Mouse (Mus musculus) testis, postnatal 10 days (tissue): ENCODE measurements around the gene Ptger1.

Experiments
- DNase-seq: peaks from one replicate; pipeline ENCODE4 v3.0.0; 2021; ENCODE audit warnings: low spot score

Gene Ptger1

DNA sequence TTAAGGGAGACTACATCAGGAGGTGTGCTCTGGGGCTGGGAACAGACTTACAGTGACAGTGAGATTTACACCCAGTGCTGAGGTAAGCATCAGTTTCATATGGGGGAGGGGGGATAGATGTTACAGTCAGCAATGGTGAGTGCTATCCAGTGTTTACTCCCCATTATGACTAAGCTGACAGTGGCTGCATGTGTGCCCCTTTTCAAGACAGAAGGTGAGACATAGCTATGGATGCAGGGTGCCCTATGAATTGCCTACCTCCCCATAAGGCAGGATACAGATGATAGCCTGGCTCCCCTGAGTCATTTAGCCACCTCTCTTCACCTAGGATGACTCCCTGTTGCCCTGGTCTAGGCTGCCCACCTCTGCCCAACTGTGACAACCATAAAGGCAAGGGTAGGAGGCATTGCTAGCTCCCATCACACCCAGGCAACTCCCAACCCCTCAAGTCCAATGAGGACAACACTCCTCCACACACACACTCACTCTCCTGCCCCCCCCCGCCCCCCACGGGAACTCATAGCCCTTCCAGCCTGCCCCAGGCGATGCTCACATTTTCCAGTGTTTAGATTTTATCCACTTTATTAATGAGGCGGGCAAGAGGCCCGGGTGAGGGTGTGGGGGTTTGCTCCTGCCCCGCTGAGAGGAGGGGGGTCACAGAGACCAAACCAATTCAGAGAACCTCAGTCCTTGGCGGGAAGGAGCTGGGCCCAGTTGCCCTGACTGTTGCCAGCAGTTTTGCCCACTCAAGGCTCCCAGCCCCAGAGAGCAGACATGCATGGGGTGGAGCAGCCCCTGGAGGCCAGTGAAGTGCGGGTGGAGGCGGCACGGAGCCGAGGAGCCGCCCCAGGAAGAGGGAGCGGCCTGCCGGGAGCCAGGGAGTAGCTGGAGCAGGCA is at the start of gene Ptger1:
TSS of gene Ptger1 (plus strand) at position 710 of the 897 bp plus-strand sequence.
- no peak for DNase-seq

DNA sequence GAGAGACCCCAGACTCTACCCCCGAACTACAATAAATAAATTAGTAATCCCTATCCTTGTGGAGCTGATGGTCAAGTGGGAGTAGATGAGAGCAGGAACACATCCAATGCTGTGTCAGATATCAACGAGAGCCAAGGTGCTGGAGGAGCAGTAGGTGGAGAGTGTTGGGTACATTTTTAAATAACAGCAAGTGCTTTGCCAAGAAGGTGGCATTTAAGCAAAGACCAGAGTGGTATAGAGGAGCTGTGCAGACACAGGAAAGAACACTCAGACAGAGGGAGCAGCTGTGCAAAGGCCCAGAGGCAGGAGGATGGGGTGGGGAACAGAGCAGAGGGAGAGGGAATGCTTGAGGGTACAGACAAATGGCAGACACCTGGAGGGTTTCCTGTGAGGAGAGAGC is 49.4 kb upstream of the Ptger1 start:
- DNase-seq, result no peak

DNA sequence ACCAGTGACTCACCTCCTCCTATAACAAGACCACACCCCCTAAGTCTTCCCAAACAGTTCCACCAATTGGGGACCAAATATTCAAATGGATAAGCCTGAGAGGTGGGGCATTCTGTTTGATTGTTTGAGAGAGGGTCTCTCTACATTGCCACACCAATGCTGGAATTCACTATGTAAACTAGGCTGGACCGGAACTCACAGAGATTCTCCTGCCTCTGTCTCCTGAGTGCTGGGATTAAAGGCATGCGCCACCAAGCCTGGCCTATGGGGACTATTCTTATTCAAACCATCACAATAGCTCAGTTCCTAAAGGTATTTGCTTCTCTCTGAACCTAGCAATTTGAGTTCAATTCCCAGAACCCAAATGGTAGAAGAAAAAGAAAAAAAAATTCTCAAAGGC is 47.9 kb upstream of the Ptger1 start:
- no peak for DNase-seq

DNA sequence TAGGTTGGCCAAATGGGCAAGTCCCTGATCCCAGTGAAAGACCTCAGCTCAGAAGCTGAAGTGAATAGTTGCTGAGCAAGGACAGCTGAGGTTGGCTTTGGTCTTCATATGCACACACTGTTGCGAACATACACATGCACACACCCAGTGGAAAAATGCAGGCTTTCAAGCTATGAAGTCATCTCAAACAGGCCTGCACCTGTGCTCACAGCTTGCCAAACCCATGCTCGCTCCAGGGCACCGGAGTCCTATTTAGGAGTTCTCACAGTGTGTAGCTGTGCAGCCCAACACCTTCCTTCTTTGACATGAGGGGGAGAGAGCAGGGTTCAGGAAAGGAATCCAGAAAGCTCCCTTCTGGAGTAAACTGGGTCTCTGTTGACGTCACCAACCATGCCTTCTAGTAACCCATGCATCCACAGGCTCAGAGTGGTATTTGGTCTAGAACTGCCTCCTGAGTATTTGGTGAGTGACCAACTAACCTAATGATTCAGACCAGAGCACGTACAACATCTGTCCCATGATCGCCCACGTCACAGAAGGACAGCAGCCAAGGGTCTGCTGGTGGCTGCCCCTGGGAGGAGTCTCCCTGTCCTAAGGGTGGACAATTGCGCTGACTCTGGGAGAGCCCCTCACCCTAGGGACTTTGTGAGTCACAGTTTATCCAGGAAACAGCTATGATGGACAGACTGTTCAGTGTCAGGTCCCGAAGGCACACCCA is 46.8 kb upstream of the Ptger1 start:
- DNase-seq, result no peak

DNA sequence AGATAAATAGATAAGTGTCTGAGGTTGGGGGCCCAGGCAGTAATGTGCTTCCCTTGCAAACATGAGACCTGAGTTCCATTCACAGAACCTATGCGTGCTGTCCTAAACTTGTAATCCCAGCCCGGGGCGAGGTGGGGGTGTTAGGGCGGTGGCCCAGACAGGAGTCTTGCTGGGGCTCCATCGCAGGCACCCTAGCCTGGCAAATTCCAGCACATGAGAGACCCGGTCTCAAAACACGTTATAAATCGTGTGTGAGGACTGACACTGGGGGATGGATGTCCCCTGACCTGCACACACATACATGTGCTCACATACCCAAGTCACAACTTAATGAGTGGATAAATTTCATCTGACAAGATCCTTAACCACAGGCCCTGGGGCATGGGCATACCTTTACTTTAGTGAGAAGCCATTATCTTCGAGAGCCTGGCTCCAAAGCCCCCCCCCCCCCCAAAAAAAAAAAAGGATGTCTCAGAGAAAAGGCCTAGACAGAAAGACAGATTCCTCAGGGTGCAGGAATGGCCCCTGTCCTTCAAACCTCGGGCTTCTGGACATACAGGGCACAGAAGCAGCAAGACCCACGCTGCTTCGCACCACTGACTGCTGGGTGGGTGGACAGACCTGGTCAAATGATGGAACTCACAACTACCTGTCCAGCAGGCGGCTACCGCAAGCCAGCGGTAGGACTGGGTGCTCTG is 44.6 kb upstream of the Ptger1 start:
- DNase-seq, result no peak

DNA sequence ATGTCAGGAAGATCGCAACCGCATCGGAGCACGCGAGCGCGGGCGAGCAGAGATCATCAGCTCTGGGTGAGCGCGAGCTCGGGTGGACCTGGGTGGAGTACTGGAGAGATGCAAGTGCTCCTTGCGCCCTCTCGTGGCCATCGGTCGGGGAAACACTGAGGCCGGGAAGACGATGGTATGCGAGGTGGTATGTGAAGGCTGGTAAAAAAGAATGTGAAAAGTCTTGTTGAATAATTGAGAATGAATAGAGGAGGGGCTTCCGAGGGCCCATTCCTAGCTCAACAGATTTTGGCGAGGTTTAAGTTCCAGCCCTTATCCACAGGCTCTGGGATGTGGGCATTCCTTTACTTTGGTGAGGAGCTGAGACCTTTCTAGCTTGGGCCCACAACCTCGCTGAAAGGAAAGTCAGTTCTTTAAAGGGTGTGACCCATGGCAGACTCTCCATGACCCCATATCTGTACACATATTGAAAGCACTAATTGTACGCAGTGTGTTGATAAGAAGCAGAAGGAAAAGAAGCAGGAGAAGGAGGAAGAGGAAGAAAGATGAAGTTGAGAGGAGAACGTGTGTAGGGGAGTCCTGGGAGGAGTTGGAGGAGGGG is 44.0 kb upstream of the Ptger1 start:
- DNase-seq, result peak; percentile 95

DNA sequence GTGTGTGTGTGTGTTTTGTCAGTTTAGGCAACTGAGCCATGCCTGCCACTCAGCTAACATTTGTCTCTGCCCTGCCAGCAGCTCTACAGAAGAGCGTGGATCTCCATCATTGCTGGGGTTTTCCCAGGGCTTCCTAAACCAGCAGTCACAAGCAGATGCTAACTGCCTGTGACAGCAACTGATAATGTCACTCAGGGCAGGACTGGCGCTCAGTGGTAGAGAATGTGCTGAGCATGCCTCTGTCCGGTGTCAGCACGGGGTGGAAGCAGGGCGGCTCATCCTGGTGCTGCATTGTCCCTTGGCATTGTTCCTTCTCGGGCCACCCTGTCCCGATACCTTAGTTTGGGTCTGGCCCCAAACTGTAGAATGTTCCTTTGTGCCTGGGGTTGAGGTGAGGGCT is 42.9 kb upstream of the Ptger1 start:
- DNase-seq, result no peak

DNA sequence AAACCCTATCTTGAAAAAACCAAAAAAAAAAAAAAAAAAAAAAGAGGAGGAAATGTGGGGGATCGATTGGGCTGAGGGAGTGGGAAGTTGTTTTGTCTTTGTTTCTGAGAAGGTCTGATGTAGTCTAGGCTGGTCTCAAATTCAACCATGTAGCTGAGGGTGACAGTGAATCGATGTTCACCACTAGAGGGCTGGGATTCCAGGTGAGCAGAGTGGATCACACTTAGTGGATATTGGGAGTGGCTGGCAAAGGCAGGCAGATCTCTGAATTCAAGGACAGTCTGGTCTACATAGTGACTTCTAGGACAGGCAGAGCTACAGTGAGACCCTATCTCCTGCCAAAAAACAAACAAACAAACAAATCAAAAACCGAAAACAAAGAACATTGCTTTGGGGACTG is 41.7 kb upstream of the Ptger1 start:
- DNase-seq, result no peak

DNA sequence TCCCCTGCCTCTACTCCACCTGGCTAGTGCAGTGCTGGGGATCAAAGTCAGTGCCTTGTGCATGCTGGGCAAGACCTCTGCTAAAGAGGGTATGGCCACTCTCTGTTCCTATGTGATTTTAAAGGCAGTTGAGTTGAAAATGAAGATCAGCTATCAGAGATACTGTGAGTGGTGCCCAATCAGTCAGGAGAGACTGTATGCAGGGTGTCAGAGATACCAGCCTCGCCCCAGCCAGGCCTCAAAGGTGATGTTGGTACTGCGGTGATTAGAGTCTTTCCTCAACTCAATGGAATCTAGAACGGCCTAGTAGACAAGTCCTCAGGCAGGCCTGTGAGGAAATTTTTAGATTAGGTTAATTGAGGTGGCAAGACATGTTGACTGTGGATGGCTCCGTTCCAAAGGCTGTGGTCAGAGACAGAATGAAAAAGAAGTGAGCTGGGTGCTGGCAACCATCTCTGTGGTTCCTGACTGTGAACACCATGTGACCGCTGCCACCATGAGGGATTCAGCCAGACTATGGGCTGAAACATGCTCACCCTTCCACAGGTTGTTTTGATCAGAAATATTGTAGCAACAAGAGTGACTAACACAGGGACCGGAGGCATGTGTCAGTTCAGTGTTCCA is 40.7 kb upstream of the Ptger1 start:
- DNase-seq, result no peak

DNA sequence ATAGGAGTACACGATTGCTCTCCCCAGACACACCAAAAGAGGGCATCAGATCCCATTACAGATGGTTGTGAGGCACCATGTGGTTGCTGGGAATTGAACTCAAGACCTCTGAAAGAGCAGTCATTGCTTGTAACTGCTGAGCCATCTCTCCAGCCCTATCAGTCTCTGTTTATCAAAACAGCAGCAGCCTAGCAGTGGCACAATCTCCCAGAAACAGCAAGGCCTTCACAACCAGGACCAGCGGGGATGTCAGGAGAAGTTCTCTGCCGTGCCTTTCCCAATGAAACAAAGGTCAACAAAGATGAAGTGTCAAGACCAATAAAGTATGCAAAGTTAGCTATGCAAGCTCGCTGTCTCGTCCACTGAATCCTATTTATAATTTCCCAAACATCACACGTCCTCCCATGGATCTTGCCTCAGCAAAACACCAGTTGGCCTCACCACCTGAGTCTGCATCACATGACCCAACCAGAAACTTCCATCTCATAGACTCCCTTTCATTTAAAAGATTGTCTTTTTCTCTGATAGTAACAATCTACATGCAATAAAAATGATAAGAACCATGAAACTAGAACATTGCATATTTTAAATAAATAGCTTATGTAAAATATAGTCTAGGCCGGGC is 34.3 kb upstream of the Ptger1 start:
- DNase-seq, result no peak

DNA sequence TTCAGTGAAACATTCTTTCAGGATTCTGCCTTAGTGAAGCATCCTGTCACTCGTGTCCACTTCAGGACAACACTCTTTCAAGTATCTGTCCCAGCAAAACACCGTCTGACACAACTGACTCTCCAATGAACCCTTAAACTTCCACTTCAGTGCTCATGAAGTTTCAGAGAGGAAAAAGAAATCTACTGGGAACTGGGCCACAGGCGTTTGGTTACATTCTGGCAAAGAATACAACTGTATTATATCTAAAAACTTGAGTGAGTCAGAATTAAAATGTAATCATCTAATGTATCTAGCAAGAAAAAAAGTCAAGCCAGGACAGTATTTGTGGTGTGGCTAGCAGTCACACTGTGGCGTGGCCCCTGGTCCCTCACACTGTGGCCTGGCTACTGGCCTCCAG is 27.6 kb upstream of the Ptger1 start:
- DNase-seq, result no peak

DNA sequence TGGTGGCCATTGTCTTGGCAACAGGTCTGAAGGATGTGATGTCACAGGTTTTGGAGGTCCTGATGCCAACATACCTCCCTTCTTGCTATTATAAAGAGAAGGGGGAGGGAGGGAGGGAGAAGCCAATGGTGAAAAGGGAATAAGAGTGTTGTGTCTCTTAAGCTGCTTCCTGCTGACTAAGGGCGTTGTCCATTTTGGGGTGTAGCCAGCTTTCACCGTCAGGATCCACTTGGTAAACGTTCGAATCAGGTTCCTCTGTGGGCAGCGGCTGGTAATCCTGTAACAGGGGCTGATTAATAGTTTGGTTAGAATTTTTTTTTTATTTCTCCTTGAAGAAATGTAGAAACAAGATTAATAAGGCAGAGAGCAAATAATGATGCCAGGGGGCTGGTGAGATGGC is 26.8 kb upstream of the Ptger1 start:
- DNase-seq, result no peak

DNA sequence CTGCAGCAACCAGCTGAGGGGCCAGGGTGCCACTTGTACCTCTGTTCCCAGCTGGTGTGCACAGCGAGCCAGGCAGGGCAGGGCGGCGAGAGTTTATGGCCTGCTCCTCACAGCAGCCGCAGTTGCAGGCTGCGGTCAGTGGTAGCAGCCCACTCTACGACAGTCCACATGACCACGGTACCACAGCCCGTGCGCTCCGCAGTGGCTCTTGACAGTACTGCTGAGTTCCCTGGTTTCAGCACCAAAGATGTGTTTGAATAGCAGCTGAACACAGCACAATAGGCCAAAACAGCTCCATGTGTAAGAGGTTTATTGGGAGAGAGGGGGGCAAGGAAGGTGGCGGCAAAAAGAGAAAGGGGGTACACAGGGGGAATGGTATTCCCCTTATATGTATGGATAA is 19.0 kb upstream of the Ptger1 start:
- no peak for DNase-seq

DNA sequence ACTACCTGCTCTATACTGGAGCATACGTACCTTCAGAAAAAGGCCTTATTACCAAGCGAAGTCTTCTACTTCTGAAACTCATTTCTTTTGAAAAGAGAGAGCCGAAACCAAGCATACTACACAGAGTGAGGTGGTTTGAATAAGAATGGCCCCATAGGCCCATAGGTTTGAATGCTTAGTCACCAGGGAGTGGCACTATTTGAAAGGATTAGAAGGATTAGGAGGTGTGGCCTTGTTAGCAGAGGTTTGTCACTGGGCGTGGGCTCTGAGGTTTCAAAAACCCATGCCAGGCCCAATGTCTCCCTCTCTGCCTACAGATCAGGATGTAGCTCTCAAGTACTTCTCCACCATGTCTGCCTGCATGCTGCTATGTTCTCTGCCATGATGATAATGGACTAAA is 18.4 kb upstream of the Ptger1 start:
- no peak for DNase-seq

DNA sequence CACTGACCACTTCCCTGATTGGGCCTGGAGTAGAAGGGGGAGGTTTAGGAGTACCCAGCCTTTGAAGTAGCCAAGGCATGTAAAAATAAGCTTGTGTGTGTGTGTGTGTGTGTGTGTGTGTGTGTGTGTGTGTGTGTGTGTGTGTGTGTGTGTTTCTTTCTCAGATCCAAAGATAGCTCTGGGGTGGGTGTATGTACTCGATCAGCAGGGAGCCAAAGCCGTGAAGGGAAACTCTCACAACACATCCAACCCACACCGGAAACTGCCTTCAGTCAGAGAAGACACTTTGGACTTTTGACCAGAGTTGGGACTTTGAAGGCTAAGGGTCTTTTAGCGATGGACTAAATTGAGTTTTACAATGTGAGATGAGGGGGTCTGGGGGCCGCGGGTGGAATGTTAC is 16.8 kb upstream of the Ptger1 start:
- DNase-seq, result no peak

DNA sequence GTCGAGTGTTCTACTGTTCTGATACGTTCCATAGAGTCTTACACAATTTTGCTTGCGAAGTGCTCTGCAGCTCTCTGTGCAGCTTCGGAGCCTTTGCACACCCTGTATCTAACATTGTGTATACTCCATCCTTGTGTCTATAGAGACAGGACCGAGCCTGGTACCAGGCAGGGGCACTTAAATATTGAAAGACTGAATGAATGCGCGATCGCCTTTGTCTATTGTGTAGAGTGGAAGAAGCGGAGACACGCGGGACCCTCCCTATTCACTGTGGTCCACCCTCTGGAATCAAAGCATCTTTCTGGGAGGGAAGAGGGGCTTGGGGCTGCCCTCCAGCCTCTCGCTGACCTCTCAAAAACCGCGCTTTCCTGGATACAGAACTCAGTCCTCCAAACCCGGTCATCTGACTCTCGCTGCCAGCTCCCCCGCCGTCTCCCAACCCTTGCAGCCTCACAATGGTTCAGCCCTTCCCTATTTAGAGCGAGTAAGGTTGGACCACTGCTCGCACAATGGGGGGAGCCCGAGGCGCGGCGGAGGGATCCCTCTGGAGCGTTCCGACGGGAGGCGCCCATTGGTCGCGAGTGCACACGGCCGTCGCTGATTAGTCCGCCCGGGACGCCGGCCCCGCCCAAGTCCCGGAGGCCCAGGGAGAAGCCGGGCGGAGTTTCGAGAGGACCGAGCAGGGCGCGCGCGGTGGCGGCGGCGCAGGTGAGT is 14.3 kb upstream of the Ptger1 start, which contains the start of gene Gipc1:
TSS of gene Gipc1 (plus strand) at position 648 of the 714 bp plus-strand sequence.
- peak; percentile 93 for DNase-seq

DNA sequence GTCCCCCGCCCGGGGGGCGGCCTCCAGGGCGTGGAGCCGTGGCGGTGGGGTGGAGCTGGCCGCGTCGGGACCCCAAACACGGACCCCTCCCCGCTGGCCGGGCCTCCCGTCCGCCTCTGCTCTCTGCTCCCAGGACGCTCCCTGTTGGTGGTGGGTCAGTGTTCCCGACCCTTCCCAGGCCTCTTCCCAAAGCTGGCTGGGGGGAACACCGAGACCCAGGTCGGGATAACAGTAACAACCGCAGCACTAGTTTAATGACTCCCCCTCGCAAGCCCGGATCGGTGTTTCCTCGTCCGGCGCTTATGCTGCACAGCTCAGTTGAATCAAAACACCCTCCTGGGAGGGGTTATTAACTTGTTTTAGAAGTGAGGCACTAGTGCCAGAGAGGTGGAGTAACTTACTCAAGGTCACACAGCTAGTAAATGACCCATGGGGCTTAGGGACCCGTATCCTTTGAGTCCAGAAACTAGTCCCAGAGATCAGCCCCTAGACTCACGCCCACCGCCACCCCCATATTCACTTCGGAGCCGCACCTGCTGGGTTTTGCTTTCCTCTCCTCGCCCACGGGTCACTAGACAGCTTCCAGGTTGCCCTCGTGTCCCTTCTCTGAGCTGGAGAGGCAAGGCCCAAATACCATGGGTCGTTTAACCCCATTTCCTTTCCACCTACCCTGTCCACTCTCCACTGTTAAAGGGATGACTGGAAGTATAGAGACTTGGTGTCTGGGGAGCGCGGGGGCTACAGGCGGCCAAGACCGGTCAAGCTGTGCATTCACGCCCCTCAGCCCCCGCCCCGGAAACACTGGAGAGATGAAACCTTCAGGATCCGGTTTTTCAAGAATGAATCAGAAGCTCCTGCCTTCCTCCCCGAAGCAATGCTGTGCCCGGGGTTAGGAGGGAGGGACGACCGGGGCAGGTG is 13.5 kb upstream of the Ptger1 start:
- peak; percentile 57 for DNase-seq

DNA sequence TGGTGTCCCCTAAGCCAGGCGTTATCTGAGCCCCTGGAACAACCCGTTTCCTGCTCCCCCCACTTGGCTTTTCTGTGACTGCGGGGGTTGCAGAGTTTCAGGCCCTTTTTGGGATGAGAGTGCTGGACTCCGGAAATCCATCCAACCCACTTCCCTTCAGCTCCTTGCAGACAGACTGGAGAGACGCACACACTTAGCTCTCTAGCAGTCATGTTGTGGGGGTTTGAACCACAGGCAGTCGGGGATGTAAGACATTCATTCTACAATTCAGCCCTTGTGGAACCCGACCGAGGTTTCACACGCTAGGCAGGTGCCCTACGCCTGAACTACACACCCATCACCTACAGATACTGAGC is 12.8 kb upstream of the Ptger1 start:
- DNase-seq, result no peak

DNA sequence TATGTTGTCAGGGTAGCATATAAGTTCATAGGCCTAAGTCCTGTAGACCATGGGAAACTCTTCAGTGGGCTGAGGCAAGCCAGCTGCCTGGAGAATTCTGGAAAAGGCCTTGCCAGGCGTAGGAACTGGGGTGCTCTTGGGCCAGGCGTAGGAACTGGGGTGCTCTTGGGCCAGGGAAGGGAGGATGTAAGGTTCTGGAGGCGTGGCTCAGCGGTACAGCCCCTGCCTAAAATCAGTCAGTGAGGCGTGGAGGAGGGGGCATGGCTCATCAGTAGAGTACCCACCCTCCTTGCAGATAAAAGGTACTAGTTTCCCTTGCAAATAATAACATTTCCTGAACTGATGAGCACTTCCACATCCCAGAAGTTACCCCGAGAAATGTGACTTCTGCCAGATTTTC is 11.8 kb upstream of the Ptger1 start:
- peak; percentile 33 for DNase-seq

DNA sequence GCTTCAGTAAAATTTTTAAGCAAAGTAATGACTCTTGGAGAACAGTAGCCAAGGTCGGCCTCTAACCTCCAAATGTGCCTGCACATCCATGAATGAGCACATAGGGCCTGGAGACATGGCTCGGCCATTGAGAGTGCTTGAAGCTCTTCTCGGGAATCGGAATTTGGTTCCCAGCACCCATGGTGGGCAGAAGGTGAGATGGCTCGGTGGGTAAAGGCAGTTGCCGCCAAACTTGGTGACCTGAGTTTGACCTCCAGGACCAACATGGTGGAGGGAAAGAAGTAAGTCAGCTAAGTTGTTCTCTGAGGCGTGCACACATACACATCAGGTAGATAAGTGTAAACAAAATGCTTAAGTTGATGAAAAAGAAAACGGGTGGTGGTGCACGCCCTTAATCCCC is 10.4 kb upstream of the Ptger1 start:
- no peak for DNase-seq
